Mouse (Mus musculus) thymus, adult 18-20 months (tissue): ENCODE measurements around the gene Wdr90.
A peak's percentile ranks its signal among the peaks of the same experiment; 100 is the strongest.
"Not testable (repeated sequence)": the region's sequence is repeated elsewhere in the genome, so short reads cannot be mapped to it uniquely, and the experiment has no call there.

Source experiments
- DNase-seq, 2 experiments: peaks; one replicate each; pipeline ENCODE4 v3.0.0; 2022; ENCODE audit warnings: mixed read lengths in 2 of 2

Wdr90 gene

GRCm38 (mm10) chr17:25877025-25877424, 15.7 kb upstream of the Wdr90 start:
- no peak for DNase-seq

GRCm38 (mm10) chr17:25876347-25876915, 15.1 kb upstream of the Wdr90 start:
- no peak for DNase-seq

- peak; percentile 70 to 77 for DNase-seq
Measured at GRCm38 (mm10) chr17:25875171-25876136, 14.2 kb upstream of the Wdr90 start.

- peak; percentile 79 to 87 for DNase-seq
Measured at GRCm38 (mm10) chr17:25874721-25875170, 13.4 kb upstream of the Wdr90 start, which contains the start of gene Mettl26. TSS of gene Mettl26 (plus strand) at chr17:25875074.

GRCm38 (mm10) chr17:25874148-25874720, 12.9 kb upstream of the Wdr90 start:
- no peak for DNase-seq

- DNase-seq = no peak
Measured at GRCm38 (mm10) chr17:25873405-25874147, 12.3 kb upstream of the Wdr90 start.

- DNase-seq = no peak
Measured at GRCm38 (mm10) chr17:25872676-25873075, 11.4 kb upstream of the Wdr90 start.

- DNase-seq = not testable (repeated sequence)
Measured at GRCm38 (mm10) chr17:25871566-25871965, 10.3 kb upstream of the Wdr90 start.

- DNase-seq = no peak
Measured at GRCm38 (mm10) chr17:25869954-25870353, 8.7 kb upstream of the Wdr90 start.

- no peak for DNase-seq
Measured at GRCm38 (mm10) chr17:25869498-25869897, 8.2 kb upstream of the Wdr90 start.

GRCm38 (mm10) chr17:25868601-25869191, 7.4 kb upstream of the Wdr90 start, which contains the start of gene Mcrip2:
TSS of gene Mcrip2 (minus strand) at chr17:25868764.
- peak; percentile 63 to 66 for DNase-seq

- DNase-seq = peak in 1 of 2 experiments; percentile 40
Measured at GRCm38 (mm10) chr17:25867836-25868600, 6.7 kb upstream of the Wdr90 start.

GRCm38 (mm10) chr17:25867509-25867835, 6.2 kb upstream of the Wdr90 start:
- DNase-seq = no peak

GRCm38 (mm10) chr17:25866172-25866571, 4.9 kb upstream of the Wdr90 start:
- no peak for DNase-seq

- DNase-seq = no peak
Measured at GRCm38 (mm10) chr17:25865288-25865687, 4.0 kb upstream of the Wdr90 start.

GRCm38 (mm10) chr17:25864311-25864710, 3.0 kb upstream of the Wdr90 start:
- no peak for DNase-seq

GRCm38 (mm10) chr17:25863681-25864080, 2.4 kb upstream of the Wdr90 start:
- no peak for DNase-seq

GRCm38 (mm10) chr17:25861704-25862612, 657 bp upstream of the Wdr90 start:
- no peak for DNase-seq

GRCm38 (mm10) chr17:25860229-25860628, 1.1 kb downstream of the Wdr90 start:
- no peak for DNase-seq

- DNase-seq = peak; percentile 95 to 97
Measured at GRCm38 (mm10) chr17:25844396-25844901, 16.9 kb downstream of the Wdr90 start, which contains the start of gene Rhot2. TSS of gene Rhot2 (minus strand) at chr17:25844851.
